Mouse (Mus musculus): ENCODE results near the gene Oaz3. TPM values are rescaled to one million over a fixed set of nuclear protein-coding genes. Genes with fewer than 3 reads are reported as not detected.
A peak's percentile ranks its signal among the peaks of the same experiment; 100 is the strongest.

Oaz3 gene
- polyA plus RNA-seq, 1 experiment from 2014 or later, result 0.58 TPM

GRCm38 (mm10) chr3:94441182-94441581 is 2.5 kb downstream of the Oaz3 start:
- 41% methylated on average over 3 of the region's 3 CpGs for WGBS
- Histone ChIP-seq H3K4me3 (no peak overlapping the region), H3K27me3 (ENCODE audit: low read depth, poor library complexity, severe bottlenecking) (no peaks in the 10 kb centered on the region), H3K9me3 (replicated peaks) (no peaks in the 10 kb centered on the region), H3K36me3 (peaks cover 17% of the 10 kb centered on the region), H3K4me1 (peaks cover 10% of the 10 kb centered on the region), H3K27ac (replicated peaks) (no peak overlapping the region)
- DNase-seq (ENCODE audit: low spot score), result no peak

- H3K4me1 ChIP-seq, result no peaks in the 10 kb centered on the region
- no peak overlapping the region for H3K27ac ChIP-seq (replicated peaks)
- no peaks in the 10 kb centered on the region for H3K27me3 ChIP-seq (ENCODE audit: low read depth, poor library complexity, severe bottlenecking)
- DNase-seq (ENCODE audit: low spot score), result no peak
- 80% methylated on average over 9 of the region's 9 CpGs for WGBS
- no peak overlapping the region for H3K4me3 ChIP-seq
- H3K36me3 ChIP-seq, result no peaks in the 10 kb centered on the region
- no peaks in the 10 kb centered on the region for H3K9me3 ChIP-seq (replicated peaks)
These were observed 7.3 kb downstream of the Oaz3 start for GRCm38 (mm10) chr3:94436420-94436819.

DNA sequence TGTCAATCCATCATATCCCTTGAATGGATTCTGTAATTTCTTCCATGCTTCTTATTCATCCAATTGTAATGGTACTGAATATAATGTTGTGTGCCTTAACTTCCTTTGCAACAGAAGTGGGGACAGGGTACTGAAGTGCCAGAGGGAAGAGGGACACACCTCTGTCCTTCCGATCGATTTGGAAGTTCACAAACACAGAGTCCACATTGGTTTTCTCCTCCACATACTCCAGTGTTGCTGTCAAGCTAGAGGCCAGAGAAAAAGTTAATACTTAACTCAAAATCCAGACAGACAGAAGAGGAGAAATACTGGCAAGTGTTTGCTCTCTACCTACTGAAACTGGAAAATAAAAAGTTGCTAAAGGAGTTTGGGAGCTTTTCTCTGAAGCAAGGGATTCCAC is 9.4 kb downstream of the Oaz3 start:
- Histone ChIP-seq H3K27me3 (ENCODE audit: low read depth, poor library complexity, severe bottlenecking) (no peaks in the 10 kb centered on the region), H3K4me3 (no peak overlapping the region), H3K27ac (replicated peaks) (no peak overlapping the region), H3K36me3 (peaks cover 10% of the 10 kb centered on the region), H3K9me3 (replicated peaks) (no peaks in the 10 kb centered on the region), H3K4me1 (no peaks in the 10 kb centered on the region)
- DNase-seq (ENCODE audit: low spot score), result no peak
- WGBS, result 91% methylated on average over 2 of the region's 2 CpGs

- WGBS, result 84% methylated on average over 2 of the region's 2 CpGs
- DNase-seq (ENCODE audit: low spot score), result no peak
- Histone ChIP-seq H3K4me1 (no peaks in the 10 kb centered on the region), H3K27ac (replicated peaks) (no peak overlapping the region), H3K27me3 (ENCODE audit: low read depth, poor library complexity, severe bottlenecking) (no peaks in the 10 kb centered on the region), H3K4me3 (no peak overlapping the region), H3K36me3 (peaks cover 32% of the 10 kb centered on the region), H3K9me3 (replicated peaks) (no peaks in the 10 kb centered on the region)
These were observed 12.7 kb downstream of the Oaz3 start for GRCm38 (mm10) chr3:94430980-94431379.

GRCm38 (mm10) chr3:94413031-94413679 is 30.6 kb downstream of the Oaz3 start, which contains the start of gene Tdrkh:
TSS of gene Tdrkh (plus strand) at chr3:94413273.
- Histone ChIP-seq H3K4me1 (peaks cover 21% of the 10 kb centered on the region), H3K27me3 (ENCODE audit: low read depth, poor library complexity, severe bottlenecking) (no peaks in the 10 kb centered on the region), H3K9me3 (replicated peaks) (no peaks in the 10 kb centered on the region), H3K36me3 (peaks cover 2% of the 10 kb centered on the region; the same call in 1 of the 2 replicates), H3K27ac (replicated peaks) (peak within 1 kb of the TSS; percentile 89), H3K4me3 (peak within 1 kb of the TSS; percentile 67)
- WGBS, result 10% methylated on average over 52 of the region's 52 CpGs
- DNase-seq (ENCODE audit: low spot score), result peak; percentile 97

DNA sequence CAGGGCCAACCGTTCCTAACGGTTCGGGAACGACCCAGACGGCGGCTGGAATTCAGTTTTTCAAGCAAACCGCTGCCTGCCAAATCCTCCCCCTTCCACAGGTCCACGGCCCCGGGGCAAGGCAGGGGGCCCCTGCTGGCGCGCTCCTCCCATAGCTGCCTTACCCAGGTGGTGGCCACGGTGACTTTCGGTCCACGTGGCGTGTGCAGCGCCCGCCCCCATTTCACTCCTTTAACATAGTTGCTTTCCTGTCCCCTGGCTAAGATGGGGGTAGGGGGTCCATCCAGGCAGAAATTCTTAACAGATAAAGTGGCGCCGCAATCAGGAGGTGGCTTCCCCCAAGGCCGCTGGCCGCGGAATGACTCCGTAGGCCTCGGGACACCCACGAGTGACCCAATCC is 31.2 kb downstream of the Oaz3 start:
- Histone ChIP-seq H3K27me3 (ENCODE audit: low read depth, poor library complexity, severe bottlenecking) (no peaks in the 10 kb centered on the region), H3K4me1 (peaks cover 21% of the 10 kb centered on the region), H3K27ac (replicated peaks) (peak overlapping the region; percentile 89), H3K9me3 (replicated peaks) (no peaks in the 10 kb centered on the region), H3K4me3 (peak overlapping the region; percentile 67), H3K36me3 (peaks cover 2% of the 10 kb centered on the region; the same call in 1 of the 2 replicates)
- 10% methylated on average over 25 of the region's 25 CpGs for WGBS
- no peak for DNase-seq (ENCODE audit: low spot score)

DNA sequence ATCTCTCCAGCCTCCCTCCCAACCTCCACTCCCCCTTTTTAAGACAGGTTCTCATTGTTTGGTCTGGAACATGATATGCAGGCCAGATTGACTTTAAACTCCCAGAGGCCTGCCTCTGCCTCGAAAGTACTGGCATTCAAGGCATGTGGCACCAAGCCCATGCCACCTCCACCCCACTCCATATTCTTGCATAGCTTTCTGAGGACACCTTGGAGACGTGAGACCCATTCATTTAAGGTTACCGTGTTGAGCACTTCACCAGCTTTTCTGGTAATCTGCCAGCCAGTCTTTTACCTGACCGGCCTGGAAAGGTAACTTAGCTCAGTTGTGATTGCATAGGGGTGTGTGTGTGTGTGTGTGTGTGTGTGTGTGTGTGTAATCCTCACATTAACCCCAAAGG is 38.2 kb downstream of the Oaz3 start:
- Histone ChIP-seq H3K9me3 (replicated peaks) (no peaks in the 10 kb centered on the region), H3K4me1 (peaks cover 34% of the 10 kb centered on the region), H3K27me3 (ENCODE audit: low read depth, poor library complexity, severe bottlenecking) (peaks cover 41% of the 10 kb centered on the region), H3K27ac (replicated peaks) (no peak overlapping the region), H3K36me3 (no peaks in the 10 kb centered on the region; the same call in 1 of the 2 replicates), H3K4me3 (no peak overlapping the region)
- DNase-seq (ENCODE audit: low spot score), result no peak
- WGBS, result 80% methylated on average over 4 of the region's 4 CpGs

- 22% methylated on average over 7 of the region's 7 CpGs for WGBS
- no peak overlapping the region for H3K4me3 ChIP-seq
- peaks cover 51% of the 10 kb centered on the region for H3K27me3 ChIP-seq (ENCODE audit: low read depth, poor library complexity, severe bottlenecking)
- H3K9me3 ChIP-seq (replicated peaks), result no peaks in the 10 kb centered on the region
- no peak overlapping the region; the same call in 1 of the 2 replicates for H3K27ac ChIP-seq (replicated peaks)
- no peaks in the 10 kb centered on the region for H3K36me3 ChIP-seq
- peaks cover 44% of the 10 kb centered on the region for H3K4me1 ChIP-seq
- no peak for DNase-seq (ENCODE audit: low spot score)
These were observed 39.2 kb downstream of the Oaz3 start for GRCm38 (mm10) chr3:94404366-94405054.

DNA sequence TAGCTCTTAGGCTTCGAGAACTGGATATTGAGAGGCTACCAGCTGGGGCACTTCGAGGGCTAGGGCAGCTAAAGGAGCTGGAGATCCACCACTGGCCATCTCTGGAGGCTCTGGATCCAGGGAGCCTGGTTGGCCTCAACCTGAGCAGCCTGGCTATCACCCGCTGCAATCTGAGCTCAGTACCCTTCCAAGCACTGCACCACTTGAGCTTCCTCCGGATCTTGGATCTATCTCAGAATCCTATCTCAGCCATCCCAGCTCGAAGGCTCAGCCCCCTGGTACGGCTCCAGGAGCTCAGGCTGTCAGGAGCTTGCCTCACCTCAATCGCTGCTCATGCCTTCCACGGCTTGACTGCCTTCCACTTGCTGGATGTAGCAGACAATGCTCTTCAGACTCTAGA is 41.3 kb downstream of the Oaz3 start:
- Histone ChIP-seq H3K36me3 (no peaks in the 10 kb centered on the region), H3K27ac (replicated peaks) (no peak overlapping the region), H3K4me1 (peaks cover 54% of the 10 kb centered on the region), H3K9me3 (replicated peaks) (no peaks in the 10 kb centered on the region), H3K27me3 (ENCODE audit: low read depth, poor library complexity, severe bottlenecking) (peaks cover 72% of the 10 kb centered on the region), H3K4me3 (no peak overlapping the region)
- 80% methylated on average over 8 of the region's 8 CpGs for WGBS
- DNase-seq (ENCODE audit: low spot score), result no peak

DNA sequence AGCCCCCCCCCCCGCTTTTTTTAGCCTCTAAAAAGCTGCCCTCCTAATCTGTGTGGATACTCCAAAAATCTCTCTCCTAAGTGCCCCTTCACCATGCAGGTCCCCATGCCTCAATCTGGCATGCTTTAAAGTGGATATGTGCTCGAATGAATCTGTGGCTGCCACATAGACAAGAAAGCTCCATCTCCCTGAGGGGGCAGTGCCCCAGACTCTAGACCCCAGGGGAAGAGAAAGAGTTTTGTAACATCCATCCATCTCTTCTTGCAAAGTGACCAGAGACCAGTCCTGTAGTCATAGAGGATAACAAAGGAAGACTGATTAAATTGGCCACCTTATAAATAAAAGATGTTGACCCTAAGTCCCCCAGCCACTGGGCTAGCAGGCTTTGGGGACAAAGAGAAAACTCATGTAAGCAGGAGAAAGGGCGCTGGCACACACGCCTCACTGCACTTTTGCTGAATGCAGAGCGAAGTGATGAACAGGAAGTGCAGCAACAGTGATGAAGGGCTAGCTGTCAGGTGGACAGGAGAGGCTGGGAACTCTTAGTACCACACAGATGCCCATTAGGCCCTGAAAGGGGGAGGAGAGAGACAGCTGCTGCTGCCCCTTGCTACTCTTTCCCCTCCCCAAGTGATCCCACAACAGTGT is 43.9 kb downstream of the Oaz3 start:
- H3K27me3 ChIP-seq (ENCODE audit: low read depth, poor library complexity, severe bottlenecking), result peaks cover 83% of the 10 kb centered on the region
- H3K4me3 ChIP-seq, result peak overlapping the region; percentile 56
- peaks cover 47% of the 10 kb centered on the region for H3K4me1 ChIP-seq
- WGBS, result 19% methylated on average over 5 of the region's 5 CpGs
- DNase-seq (ENCODE audit: low spot score), result peak; percentile 56
- H3K36me3 ChIP-seq, result no peaks in the 10 kb centered on the region
- H3K9me3 ChIP-seq (replicated peaks), result no peaks in the 10 kb centered on the region
- peak overlapping the region; percentile 78 for H3K27ac ChIP-seq (replicated peaks)

DNA sequence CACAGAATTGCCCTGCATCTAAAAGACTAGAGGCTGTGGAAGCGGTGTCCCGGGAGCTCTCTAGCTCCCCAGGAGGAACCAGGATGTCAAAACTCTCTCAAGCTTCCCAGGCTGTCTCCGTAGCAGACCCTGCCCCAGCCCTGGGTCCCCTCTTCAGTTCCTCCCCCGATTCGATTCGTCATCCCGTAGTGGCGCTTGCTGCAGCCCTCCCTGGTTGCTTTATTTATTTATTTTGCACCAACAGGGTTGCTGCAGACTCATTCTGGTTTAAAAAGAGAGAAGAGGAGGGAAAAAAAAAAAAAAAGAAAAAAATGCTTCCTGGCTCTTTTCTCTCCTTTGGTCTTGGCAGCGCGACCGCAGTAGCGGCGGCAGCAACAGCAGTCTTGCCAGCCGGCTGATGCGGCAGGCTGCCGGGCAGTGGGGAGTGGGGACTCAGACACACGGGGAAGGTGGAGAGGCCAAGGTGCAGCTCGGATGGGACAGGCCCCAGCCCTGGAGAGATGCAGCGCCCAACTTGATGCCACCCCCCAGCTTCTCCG is 44.7 kb downstream of the Oaz3 start:
- Histone ChIP-seq H3K27ac (replicated peaks) (peak overlapping the region; percentile 78), H3K4me1 (peaks cover 39% of the 10 kb centered on the region), H3K9me3 (replicated peaks) (no peaks in the 10 kb centered on the region), H3K36me3 (no peaks in the 10 kb centered on the region), H3K27me3 (ENCODE audit: low read depth, poor library complexity, severe bottlenecking) (peaks cover 78% of the 10 kb centered on the region), H3K4me3 (peak overlapping the region; percentile 56)
- WGBS, result 2% methylated on average over 20 of the region's 20 CpGs
- DNase-seq (ENCODE audit: low spot score), result peak; percentile 47

GRCm38 (mm10) chr3:94398217-94398616 is 45.5 kb downstream of the Oaz3 start, which contains the start of gene Lingo4:
TSS of gene Lingo4 (plus strand) at chr3:94398517.
- peak within 1 kb of the TSS; percentile 78 for H3K27ac ChIP-seq (replicated peaks)
- H3K36me3 ChIP-seq, result no peaks in the 10 kb centered on the region
- 74% methylated on average over 6 of the region's 6 CpGs for WGBS

More at GRCm38 (mm10) chr3:94398217-94398616, 45.5 kb downstream of the Oaz3 start, which contains the start of gene Lingo4:
- H3K9me3 ChIP-seq (replicated peaks), result no peaks in the 10 kb centered on the region
- H3K4me1 ChIP-seq, result peaks cover 31% of the 10 kb centered on the region
- peaks cover 70% of the 10 kb centered on the region for H3K27me3 ChIP-seq (ENCODE audit: low read depth, poor library complexity, severe bottlenecking)
- no peak for DNase-seq (ENCODE audit: low spot score)
- peak within 1 kb of the TSS; percentile 56 for H3K4me3 ChIP-seq
